Mouse (Mus musculus) 3T3-L1 (cell line): ENCODE data around the gene Rps15a.
A peak's percentile ranks its signal among the peaks of the same experiment; 100 is the strongest.

Experiments used
- DNase-seq: peaks from one replicate; pipeline ENCODE4 v3.0.0-alpha.2; 2015; ENCODE audit warnings: low read depth, low spot score

Rps15a gene

DNA sequence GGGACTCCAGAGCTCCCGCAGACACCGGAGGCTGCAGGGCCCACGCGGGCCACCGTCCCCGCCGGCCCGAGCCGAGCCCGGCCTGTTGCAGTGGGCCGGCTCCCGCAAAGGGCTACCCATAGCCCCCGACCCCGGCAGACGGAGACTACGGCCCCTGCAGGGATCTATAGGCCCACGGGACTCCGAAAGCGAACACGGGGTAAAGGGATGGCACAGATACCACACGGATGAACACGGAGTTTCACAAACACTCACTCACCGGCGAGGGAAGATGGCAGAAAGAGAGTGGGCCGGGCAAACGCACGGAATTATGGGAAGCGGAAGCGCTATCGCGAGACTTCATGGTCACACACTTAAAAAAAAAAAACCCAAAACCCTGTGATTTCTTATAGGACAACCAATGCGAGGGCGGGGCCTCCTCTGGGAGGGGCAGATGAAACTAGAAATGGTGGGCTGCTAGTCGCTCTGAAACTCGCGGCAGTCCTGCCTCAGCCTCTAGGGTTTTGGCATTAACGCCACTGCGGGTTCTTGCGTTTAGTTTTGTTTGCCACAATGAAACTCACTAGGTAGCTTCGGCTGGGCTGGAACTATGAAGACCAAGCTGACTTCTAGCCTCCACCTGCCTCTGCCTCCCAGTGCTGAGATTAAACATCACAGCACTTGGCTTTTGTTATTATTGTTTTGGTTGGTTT, at the start of gene Rps15a:
Gene Rps15a (minus strand): TSS at position 312 of the 692 bp plus-strand sequence.
- DNase-seq = peak; percentile 95

GRCm38 (mm10) chr7:118163006-118163405, 47.0 kb upstream of the Rps15a start:
- no peak for DNase-seq

DNA sequence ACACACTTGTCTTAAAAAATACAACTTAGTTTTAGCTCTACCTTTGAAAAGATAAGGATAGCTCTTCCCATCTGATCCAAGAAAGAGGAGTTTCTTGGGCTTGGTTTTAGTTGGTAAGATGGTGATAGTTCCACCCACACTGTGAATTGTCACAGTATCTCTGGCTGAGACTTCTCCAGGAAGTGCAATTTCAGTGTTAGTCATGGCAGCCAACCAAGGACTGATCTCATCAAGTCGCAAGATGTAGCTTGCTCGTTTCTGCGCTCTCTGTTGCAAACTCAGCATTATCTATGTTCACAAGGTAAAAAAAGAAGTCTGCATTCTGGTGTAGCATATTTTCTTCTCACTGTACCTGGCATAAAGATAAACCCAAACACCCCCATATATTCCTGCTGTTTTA, 44.1 kb upstream of the Rps15a start:
- DNase-seq = no peak

- DNase-seq = no peak
These were observed 40.5 kb upstream of the Rps15a start for GRCm38 (mm10) chr7:118156461-118156860.

DNA sequence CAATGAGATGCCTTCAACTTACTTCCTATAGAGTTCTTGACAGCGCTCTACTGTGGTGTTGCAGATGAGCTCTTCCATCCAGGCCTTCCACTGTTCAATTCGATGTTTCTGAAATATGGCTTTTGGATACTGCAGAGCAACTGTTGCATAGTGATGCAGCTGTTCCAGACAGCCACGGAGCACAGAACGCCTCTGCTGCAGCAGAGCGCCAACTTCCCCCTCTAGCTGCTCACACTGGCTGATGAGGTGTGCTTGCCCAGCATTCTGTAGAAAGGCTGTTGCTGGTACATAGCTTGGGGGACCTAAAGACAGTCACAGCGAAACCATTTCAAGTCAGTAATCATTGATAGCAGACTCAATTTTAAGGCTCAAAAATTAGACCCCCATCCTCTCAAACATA, 38.2 kb upstream of the Rps15a start:
- no peak for DNase-seq

- no peak for DNase-seq
These were observed 27.6 kb upstream of the Rps15a start for GRCm38 (mm10) chr7:118143602-118144001.

DNA sequence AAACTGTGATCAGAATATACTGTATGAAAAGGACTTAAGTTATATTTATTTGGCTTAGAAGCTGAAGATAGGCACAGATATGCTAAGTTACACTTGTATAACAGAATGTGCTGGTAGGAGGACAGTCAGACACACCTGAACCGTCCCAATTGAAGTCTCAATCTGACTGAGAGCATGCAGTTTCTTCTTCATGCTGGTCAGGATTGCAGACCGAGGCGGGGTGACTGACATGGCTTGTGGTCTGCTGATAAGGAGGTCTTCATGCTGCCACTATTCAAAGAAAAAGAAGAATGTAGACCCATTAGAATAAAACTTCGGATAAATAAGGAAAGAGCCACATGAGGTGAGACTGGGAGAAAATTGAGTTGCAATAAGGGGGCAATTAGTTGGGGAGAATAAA, 27.1 kb upstream of the Rps15a start:
- DNase-seq = no peak

GRCm38 (mm10) chr7:118141271-118141670, 25.3 kb upstream of the Rps15a start:
- DNase-seq = no peak

DNA sequence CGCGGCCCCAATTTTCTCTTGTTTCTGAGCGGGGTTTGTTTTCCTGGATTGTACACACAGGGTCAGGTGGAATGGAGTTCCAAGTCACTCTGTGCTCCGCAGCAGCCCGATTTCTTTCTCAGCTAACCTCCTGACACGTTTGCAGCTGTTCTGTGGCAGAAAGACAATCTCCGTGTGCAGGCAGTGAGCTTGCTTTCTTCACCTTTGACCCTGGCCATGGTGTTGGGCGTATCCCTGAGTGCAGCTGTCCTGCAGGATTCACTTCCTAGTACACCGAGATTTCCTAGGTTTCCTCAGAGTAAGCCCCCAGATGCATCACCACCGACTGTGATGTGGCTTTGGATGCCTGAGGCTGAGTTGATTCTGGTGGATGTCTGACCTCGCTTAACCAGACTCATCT, 19.1 kb upstream of the Rps15a start:
- no peak for DNase-seq

GRCm38 (mm10) chr7:118129430-118130041, 13.5 kb upstream of the Rps15a start, which contains the start of gene Arl6ip1:
Arl6ip1 (minus strand) TSS chr7:118129662.
- peak; percentile 71 for DNase-seq

DNA sequence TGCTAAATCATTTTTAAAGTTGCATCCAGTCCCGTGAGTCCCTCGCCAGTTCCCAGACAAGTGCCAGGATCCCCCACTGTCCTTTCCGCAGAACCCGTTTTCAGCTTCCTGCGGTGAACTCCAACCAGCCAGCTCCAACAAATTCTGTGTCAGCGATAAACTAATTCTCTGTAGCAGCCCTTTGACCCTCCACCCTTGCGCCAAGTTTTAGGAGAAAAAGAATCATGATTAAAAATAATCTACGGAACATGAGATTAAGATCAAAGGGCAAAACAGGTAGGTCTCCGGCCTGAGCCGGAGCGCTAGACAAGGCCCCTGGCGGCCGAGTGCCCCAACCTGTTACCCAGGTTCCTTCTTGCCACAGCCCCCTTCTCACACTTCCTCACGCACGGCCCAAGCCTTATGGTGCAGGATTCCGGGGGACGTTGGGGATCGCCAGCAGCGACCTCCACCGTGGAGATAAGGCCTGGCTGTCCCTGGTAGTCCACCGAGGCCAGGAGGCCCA, 13.0 kb upstream of the Rps15a start:
- DNase-seq = no peak

GRCm38 (mm10) chr7:118126219-118126875, 10.4 kb upstream of the Rps15a start:
- no peak for DNase-seq

DNA sequence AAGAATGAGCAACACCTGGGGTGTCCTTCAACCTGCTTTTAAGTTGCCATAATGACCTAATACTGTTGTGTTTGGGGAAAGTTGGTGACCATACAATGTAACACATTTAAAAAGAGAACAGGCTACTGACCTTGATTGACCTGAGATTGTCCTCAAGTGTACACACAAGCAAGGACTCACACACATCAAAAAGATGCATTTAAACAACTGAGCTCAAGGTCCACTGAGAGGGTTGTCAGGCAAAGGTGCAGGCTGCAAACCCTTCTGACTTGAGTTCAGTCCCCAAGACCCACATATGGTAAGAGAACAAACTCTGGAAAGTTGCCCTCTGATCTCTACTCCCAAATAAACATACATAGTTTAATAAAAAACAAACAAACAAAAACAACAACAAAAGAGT, 9.7 kb upstream of the Rps15a start:
- no peak for DNase-seq

- DNase-seq = no peak
These were observed 7.8 kb upstream of the Rps15a start for GRCm38 (mm10) chr7:118123512-118124411.

DNA sequence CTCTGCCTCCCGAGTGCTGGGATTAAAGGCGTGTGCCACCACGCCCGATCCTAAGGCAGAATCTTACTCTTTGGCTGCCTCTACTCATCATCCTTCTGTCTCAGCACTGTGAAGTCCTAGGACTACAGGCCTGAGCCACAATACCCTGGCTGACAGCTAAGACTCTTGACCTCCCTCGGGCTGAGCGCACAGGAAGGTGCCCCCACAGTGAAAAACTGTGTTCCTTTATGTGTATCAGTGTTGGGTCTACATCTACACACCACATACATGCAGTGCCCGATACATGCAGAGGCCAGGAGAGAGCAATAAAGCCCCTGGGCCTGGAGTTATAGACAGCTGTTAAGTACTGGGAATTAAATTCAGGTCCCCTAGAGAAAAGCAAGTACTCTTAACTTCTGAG, 6.2 kb upstream of the Rps15a start:
- DNase-seq = no peak

DNA sequence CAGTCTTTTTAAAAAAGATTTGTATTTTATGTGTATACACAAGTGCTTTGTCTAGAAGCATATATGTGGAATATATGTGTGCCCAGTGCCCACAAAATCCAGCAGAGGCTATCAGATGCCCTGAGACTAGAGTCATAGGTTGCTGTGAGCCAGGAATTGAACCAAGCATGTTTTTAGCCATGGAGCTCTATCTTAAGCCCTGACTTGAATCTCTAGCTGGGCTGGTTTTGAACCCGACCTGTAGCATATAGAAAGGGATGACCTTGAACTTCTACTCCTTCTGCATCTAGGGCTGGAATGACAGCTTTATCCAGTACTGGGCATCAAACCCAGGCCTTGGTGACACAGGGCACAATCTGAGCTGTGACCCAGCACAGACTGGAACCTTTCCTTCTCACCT, 4.7 kb upstream of the Rps15a start:
- DNase-seq = no peak

- no peak for DNase-seq
These were observed 4.0 kb upstream of the Rps15a start for GRCm38 (mm10) chr7:118119946-118120345.

DNA sequence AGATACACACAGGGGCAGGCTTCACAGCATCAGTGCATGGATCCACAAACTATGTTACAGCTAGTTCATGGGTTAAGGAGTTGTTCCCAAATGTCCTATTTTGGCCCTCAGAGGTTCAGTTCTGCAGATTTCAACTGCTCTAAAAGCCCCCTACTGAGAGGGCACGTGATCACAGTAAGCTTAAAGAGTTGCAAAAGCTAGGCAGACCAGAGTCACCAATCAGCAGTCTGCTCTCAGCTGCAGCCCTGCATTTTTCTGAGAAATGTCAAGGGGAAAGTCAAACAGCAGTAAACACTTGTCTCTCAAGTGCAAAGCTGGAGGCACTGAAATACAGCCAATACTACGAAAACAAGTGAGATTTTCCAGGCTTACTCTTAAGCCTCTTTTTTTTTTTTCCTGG, 3.2 kb upstream of the Rps15a start:
- DNase-seq = no peak

DNA sequence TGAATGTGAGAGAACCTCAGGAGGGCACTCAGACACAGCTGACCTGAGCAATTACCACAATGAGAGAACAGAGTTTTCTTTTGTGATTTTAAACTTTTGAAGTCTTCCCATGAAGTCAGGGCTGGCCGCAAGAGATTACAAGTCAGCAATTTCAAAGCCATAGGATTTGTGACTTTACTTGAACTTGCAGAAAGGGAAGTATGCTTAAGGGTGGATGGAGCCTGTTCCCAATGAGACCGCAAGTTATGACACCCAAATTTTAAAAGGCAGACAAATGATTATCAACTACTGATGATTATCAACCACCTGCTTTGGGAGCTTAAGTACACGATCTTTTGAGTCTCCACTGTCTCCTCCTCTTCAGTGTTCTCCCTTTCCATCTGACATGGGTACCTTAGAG, 2.4 kb upstream of the Rps15a start:
- no peak for DNase-seq

GRCm38 (mm10) chr7:118117539-118118210, 1.7 kb upstream of the Rps15a start:
- DNase-seq = no peak
